Mouse (Mus musculus) T-helper 17 cell (primary cell): ENCODE measurements around the gene Psmb11.
"Not testable (repeated sequence)": the region's sequence is repeated elsewhere in the genome, so short reads cannot be mapped to it uniquely, and the experiment has no call there.

Experiments
- in situ Hi-C, 2 experiments: fragments of 300-600 bp; cut with MboI, MseI; formaldehyde crosslinking; loops; 1 replicate in 1 of 2; 2 replicates in 1 of 2; pipeline ENCODE4 v1.15.1; 2025; ENCODE audit warnings: high pct_unique_total_duplicates in 2 of 2

The Psmb11 gene

DNA sequence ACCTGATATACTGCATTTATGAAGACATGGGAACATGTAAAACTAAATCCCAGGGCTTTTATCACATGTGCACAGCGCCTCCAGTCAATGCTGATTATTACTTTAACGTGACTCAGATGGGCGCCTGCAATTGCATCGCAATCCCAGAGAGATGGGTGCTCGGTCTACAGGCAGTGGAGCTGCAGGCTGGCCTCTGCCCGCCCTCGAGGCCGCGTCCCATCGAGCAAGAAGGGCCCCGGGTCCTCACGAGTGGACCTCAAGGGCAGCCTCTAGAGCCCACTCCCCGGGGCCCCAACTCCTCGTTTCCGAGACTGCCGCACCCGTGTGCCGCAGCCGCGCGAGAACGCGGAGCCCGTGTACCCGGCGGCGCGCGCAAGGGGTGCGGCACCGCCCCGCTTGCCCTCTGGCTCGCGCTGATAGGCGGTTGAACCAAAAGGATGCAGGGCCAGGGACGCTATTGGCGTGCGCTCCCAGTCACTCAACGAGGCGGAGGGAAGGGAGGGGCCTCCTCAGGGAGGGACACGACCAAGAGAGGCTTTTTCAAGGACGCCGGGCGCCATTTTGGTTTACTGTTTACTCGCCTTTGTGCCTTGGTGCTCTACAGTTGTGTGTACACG lies 18.1 kb upstream of the Psmb11 start:
- in situ Hi-C loops, result no loop called here

- in situ Hi-C loops, result no loop called here
Measured at GRCm38 (mm10) chr14:54603686-54604085, 17.5 kb upstream of the Psmb11 start.

GRCm38 (mm10) chr14:54605752-54606321 lies 15.4 kb upstream of the Psmb11 start, which contains the start of gene 4931414P19Rik:
Gene 4931414P19Rik, minus strand, starts transcription at chr14:54605993.
- in situ Hi-C loops, result no loop called here

DNA sequence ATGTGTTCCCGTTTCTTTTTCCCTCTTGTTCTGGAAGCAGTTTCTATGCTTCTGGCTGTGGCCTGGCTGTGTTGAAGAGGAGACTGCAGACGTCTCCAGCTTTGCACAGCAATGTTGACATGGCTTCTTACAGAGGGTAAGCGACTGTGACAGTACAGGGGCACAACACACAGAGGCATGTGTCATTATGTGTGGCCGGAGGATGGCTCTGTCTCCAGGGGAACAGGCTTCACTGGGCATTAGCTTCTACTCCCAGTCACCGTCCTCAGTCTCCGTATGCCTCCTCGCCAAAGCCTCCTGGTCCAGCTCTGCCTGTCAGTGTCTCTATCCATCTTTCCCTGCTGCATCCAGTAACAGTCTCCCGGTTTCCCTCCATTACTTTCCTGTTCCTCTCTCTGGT lies 14.0 kb upstream of the Psmb11 start:
- in situ Hi-C loops, result no loop called here

- in situ Hi-C loops, result no loop called here
Measured at GRCm38 (mm10) chr14:54609245-54609644, 12.0 kb upstream of the Psmb11 start.

GRCm38 (mm10) chr14:54609962-54610361 lies 11.3 kb upstream of the Psmb11 start:
- in situ Hi-C loops, result no loop called here

- in situ Hi-C loops, result no loop called here
Measured at GRCm38 (mm10) chr14:54610648-54611047, 10.6 kb upstream of the Psmb11 start.

DNA sequence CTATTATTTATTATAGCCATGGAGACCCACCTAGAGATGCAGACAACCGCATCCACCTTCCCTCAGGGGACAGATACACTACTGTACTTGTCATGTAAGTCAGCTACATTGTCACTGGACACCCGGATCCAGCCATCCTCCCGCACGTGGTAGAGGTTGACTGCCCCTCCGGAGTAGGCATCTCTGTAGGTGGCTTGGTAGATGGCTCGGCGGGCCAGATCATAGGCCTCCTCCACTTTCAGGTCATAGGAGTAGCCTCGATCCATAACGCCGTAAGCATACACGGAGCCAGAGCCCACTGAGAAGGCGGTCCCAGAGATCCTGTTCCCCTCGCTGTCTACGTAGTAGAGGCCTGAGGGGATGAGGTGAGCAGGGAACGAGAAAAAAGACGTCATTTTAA lies 7.1 kb upstream of the Psmb11 start:
- in situ Hi-C loops, result not testable (repeated sequence)

- in situ Hi-C loops, result no loop called here
Measured at GRCm38 (mm10) chr14:54616226-54616825, 4.9 kb upstream of the Psmb11 start.

- in situ Hi-C loops, result no loop called here
Measured at GRCm38 (mm10) chr14:54617152-54617896, 3.9 kb upstream of the Psmb11 start.

DNA sequence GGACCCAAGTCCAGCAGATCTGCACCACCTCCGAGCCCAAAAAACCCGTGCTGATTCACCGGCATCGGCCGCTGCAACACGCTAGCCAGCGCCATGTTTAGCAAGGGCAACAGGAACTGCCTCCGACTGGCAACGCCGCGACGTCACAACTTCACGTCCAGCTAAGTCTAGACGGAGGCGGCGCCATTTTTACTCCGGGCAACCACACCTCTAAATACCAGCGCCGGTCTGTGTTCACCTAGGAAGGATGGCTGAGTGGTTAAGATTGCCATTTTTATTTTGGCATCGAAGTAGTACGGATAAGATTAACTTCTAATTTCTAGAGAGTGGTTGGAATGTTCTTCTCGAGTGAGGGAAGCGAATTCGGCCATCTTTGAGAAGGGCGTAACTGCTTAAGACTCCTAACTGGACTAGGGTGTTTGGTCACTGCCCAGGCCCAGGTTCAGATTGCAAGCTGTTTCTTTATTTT lies 3.3 kb upstream of the Psmb11 start, which contains the start of gene Psmb5:
TSS of gene Psmb5 (minus strand) at position 126 of the 469 bp plus-strand sequence.
- in situ Hi-C loops, result no loop called here

GRCm38 (mm10) chr14:54623334-54623733 lies 2.1 kb downstream of the Psmb11 start:
- in situ Hi-C loops, result no loop called here

GRCm38 (mm10) chr14:54624976-54625375 lies 3.7 kb downstream of the Psmb11 start:
- in situ Hi-C loops, result no loop called here

- in situ Hi-C loops, result no loop called here
Measured at GRCm38 (mm10) chr14:54628103-54628502, 6.9 kb downstream of the Psmb11 start.

DNA sequence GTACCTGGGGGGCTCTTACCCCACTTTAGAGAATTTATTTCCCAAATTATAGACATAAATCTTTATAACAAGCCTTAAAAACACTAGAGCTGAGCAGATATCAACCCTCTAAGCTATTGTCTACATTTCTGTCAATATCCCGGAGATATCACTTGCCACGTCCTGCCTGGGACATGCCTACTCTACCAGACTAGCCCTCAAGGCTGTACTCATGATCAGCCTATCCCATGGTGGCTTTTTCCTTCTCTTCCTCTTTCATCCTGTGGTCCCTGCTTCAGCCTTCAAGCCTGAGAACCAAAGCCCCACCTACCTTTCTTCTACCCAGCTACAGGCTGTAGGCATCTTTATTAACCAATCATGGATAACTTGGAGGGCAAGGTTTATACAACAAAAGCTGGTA lies 8.6 kb downstream of the Psmb11 start:
- in situ Hi-C loops, result no loop called here

- in situ Hi-C loops, result no loop called here
Measured at GRCm38 (mm10) chr14:54630583-54631239, 9.5 kb downstream of the Psmb11 start.

GRCm38 (mm10) chr14:54631240-54631599 lies 10.0 kb downstream of the Psmb11 start:
- in situ Hi-C loops, result no loop called here

DNA sequence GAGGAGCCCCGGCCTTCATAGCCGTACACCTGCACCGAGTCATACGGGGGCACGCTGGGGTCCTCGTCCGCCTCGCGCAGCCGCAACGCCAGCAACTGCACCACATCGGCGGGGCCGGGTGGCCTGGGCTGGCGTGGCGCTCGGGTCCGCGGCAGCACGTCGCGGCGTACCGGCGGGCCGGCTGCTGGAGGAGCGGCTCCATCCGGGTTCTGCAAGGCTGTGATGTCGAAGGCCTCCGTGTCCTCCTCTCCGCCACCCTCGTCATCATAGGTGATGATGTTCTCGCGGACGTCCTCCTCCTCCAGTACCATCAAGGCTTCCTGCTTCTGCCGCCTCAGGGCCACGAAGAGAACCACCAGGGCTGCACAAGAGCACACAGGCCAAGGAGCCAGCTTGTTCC lies 11.0 kb downstream of the Psmb11 start:
- in situ Hi-C loops, result no loop called here

DNA sequence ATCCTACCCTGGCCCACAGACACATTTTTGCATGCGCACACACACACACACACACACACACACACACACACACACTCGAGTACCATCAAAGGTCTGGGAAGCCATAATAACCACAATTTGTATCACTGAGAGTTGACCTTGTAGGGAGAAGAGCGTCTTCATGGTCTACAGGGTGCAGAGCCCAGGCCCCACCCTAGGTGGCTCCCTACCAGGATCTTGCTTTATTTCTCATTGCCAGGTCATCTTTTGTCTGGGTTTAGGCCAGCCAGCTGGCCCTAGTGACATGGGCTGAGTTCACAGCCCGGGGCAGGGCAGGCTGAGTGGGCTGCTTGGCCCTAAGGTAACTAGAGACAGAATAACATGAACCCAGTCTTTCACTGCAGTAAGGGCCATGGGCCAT lies 12.9 kb downstream of the Psmb11 start:
- in situ Hi-C loops, result no loop called here

- in situ Hi-C loops, result loop anchor here in 1 of 2 experiments (5.0 kb wide), 1 partner anchor 65 kb away; no protein-coding TSS in a partner anchor
Measured at GRCm38 (mm10) chr14:54636954-54637353, 15.7 kb downstream of the Psmb11 start.

- in situ Hi-C loops, result loop anchor here in 1 of 2 experiments (5.0 kb wide), 1 partner anchor 66 kb away; no protein-coding TSS in a partner anchor
Measured at GRCm38 (mm10) chr14:54638210-54638609, 17.0 kb downstream of the Psmb11 start.
